Mouse (Mus musculus): ENCODE measurements around the gene Hrnr.

Hrnr gene

DNA sequence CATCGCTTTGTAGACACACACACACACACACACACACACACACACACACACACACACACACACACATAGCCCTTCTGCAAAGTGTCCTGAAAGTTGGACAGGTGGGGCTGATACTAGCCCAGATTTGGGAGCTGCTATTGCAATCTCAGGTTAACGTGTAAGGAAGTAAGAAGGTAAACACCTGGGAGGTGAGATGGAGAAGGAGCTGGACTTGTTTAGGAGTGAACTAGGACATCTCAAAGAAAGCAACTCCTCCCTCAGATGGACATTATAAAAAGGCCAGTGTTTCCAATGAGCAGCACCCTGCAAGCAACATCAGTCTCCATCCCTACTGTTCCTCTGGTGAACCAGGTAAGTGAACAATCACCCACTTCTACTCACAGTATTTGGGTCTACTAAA lies at the start of gene Hrnr:
TSS of gene Hrnr (plus strand) at position 301 of the 400 bp plus-strand sequence.
- no peak for DNase-seq (ENCODE audit: low spot score)

DNA sequence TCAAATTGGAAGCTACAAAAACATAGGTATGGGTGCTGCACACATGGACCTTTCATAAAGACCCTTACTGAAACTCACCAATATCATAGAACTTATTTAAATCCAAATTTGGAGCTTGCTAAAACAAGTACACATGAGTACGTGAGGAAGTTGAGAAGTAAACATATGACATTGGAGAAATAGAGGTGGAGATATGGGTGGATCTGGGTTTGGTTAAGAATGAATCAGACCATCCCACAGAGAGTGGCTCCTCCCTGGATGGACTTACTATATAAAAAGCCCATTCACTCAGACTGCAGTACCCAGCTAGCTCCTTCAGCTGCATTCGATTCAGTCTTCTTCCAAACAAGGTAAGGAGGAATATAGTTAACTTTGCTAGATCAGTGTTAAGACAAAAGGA lies 46.3 kb upstream of the Hrnr start, which contains the start of gene Flg:
TSS of gene Flg (plus strand) at position 301 of the 400 bp plus-strand sequence.
- no peak for DNase-seq (ENCODE audit: low spot score)

DNA sequence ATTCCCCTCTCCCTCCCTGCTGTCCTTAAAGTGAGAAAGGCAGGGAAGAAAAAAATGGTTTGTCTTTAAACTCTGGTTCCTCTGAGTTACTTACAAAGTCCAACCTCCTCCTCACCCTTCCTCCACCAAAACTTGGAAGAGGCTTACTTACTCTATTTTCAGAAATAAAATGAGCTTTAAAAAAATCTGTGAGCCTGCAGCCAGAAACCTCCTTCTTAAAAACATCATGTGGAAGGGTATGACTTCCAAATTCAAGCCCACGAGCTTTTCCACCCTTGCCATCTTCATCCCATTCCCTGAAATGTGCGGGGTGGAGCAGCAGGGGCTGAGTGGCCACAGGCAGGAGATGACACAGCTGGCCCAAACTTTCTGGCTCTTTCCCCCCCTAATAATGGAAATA lies 22.0 kb upstream of the Hrnr start:
- no peak for DNase-seq (ENCODE audit: low spot score)

DNA sequence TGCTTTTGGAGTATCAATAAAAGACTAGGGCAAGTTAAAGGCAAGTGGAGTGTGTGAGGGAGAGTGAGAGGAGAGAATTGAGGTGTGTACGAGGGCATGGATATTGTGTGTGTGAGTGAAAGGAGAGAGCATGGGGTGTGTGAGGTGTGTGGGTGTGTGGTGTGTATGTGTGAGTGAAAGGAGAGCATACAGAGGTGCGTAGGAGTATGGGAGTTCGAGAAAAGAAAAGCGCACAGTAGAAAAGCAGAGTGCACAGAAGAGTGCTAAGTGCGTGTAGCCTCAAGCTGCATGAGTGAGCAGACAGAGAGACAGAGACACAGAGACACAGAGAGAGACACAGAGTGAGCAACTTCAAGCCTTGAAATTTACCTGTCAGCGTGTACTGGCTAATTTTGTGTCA lies 19.7 kb upstream of the Hrnr start:
- no peak for DNase-seq (ENCODE audit: low spot score)

DNA sequence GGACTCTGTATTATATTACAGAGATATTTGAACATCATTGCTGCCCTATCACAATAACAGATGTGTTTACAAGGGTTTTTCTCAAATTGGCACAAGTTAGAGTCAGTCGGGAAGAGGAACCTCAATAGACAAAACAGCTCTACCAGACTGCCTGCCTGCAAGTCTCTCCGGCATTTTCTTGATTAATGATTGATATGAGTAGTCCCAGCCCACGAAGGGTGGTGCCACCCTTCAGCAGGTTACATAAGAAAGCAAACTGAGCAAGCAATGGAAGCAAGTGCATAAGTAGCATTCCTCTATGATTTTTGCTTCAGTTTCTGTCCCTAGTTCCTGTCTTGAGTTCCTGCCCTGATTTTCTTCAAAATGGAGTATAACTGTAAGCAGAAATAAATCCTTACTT lies 17.7 kb upstream of the Hrnr start:
- DNase-seq (ENCODE audit: low spot score), result no peak

DNA sequence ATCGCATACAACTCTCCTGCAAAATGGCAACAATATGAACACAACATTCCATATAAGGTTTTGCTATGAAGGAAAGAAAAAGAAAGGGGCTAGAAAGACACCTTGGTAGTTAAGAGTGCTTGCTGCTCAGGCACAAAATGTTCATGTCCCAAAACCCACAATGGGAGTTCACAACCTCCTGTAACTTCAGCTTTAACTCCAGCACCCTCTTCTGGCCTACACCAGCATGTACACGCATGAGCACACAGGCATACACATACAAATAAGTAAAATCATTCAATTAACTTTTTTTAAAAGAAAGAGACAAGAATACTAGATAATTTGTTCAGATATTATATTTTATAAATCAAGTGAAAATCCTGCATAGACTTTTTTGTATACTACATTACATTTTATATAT lies 13.4 kb upstream of the Hrnr start:
- peak; percentile 14 for DNase-seq (ENCODE audit: low spot score)

DNA sequence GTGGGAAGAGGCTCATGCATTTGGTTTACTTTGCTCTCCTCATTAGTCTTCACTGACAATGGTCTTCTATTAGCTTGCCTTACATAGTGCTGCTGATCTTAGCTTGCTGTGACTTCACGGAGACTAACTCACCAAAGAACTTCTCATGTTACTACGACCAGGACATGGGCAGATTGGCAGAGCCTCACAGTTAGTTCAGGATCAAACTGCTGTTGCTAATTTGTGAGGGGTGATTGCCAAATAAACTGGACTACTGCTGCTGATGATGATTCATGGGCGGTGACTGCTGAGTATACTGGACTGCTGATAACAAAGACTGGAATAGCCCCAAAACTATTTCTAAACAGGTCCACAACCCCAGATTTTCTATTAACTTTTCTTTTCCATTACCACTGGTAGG lies 8.2 kb upstream of the Hrnr start:
- no peak for DNase-seq (ENCODE audit: low spot score)

DNA sequence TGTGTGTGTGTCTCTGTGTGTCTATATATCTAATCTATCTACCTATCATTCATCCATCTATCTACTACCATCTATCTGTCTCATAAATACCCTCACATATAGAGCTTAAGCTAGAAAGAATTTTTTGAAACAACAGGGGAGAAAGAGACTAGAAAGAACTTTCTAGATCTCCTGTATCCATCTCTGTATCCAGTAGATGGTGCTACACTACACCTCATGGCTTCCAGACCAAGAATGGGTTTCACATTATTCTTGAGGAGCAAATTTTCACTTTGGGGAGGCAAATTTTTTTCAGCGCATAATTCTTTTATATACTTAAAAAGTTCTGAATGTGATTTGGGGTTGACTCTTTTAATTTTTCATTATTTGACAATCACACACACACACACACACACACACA lies 5.2 kb upstream of the Hrnr start:
- DNase-seq (ENCODE audit: low spot score), result no peak

DNA sequence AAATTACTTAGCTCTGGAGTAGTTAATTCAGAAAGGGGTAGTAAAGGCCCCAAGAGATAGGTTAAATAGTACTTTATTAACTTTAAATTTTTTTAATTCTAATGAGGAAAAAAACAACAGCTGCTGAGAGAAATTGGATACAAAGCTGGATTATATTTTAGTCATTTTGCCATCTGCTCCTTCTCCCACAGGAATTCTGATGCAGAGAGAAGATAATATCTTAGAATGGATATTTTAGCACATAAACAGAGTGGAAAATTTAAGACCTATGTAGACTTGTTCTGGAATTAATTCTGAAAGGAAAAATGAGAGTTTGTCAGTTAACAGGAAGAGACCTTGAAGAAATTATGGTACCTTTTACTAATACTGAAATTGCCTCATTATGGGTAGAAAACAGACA lies 18.2 kb downstream of the Hrnr start:
- no peak for DNase-seq (ENCODE audit: low spot score)

DNA sequence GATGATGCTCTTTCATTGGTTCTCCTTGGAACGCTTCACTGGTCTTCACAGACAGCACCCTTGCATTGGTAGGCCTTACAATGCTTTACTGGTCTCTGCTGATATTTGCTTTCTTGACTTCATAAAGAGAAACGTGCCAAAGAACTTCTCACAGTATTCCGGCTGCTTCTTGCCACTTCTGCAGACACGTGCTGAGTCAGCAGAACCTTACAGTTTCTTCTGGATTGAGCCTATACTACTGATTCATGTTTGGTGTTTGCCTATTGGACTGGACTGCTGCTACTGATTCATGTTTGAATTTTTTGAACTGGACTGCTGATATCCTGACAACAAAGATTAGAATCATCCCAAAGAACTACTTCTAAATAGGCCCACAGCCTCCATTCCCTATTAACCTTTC lies 20.5 kb downstream of the Hrnr start:
- no peak for DNase-seq (ENCODE audit: low spot score)

DNA sequence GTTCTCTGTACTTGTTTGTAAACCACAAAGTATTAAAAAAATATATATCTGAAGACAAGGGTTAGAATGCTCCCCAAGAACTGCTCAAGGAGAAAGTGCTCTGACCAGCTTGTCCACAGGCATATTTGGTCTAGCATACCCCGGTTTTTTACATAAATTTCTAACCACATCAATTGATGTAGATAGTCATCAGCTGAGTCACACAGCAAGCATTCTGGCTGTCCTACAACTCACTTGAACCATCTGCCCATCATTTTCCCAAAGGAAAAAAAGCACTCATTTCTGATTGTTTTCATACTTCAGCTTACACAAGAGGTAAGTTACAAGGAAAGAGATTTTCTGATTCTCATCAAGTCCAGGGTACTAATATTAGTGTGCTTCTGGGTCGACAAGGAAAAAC lies 27.3 kb downstream of the Hrnr start:
- DNase-seq (ENCODE audit: low spot score), result no peak

DNA sequence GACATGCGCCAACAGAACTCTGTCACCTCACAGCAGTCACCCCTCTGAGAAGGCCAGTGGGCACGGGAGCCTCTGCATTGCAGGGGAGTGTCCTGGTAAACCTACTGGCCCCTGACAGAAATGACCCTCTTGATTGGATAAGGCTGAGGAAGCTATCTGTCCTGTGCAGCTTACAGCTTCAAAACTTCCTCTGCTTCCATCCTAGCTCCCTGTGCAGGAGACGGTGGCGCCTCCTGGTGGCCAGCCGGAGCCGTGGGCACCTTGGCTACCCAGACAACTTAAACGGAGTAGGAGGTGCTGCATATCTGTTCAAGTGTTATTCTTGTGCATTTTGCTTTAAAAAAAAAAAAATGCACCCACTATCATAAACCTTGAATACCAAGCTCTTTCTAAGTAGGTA lies 40.5 kb downstream of the Hrnr start:
- peak; percentile 76 for DNase-seq (ENCODE audit: low spot score)

DNA sequence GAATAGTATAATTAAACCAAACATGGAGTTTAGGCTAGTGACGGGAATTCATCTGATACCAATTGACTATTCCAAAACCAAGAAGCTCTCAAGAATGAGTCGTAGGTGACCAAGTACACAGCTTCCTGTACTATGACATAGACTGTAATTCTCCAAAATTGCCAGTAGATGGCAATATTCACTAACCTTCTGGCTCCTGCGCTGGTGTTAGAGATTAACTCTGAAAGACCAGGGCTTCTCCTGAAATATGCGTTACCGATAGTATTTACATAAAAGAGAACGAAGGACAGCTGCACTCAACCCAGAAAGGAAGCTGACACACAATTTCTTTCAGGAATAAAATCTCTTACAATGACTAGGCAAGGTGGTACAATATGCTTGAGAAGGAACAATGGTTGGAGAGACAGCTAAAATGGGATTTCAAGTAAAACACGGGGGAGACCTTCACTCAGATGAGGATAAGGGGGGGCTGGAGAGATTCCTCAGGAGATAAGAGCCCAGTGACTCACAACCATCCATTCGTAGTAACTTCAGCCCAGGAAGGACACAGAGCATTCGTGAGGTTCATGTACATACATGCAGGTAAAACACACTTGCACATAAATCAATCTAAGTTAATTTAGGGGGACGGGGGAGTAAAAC lies 42.5 kb downstream of the Hrnr start:
- DNase-seq (ENCODE audit: low spot score), result no peak

DNA sequence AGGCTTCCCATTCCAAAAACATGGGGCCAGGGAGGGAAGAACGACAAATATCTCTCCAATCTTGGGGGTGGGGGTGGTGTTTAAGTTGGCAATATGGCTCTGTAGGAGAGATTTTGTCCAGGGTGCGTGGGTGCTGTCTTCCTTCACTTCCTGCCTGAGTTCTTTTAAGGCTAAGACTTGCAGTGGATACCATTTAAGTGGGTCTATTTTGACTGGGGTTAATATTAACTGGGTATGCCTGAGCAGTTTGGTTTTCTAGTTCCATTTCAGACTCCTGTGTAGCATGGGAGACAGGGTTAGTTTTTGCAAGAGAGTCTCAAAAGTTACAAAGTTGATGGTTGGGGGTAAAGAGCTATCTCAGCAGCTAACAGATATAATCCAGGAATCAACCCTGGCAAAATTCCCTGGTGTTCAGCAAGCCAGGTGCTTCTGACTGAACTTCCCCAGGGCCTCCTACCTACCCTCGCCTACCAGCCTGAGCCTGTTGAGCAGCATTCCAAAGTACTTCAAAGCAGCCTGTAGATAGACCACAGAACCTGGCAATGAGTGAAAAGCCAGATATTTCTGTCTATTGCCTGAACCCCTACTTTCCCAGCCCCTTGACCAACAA lies 47.5 kb downstream of the Hrnr start:
- DNase-seq (ENCODE audit: low spot score), result peak; percentile 68

DNA sequence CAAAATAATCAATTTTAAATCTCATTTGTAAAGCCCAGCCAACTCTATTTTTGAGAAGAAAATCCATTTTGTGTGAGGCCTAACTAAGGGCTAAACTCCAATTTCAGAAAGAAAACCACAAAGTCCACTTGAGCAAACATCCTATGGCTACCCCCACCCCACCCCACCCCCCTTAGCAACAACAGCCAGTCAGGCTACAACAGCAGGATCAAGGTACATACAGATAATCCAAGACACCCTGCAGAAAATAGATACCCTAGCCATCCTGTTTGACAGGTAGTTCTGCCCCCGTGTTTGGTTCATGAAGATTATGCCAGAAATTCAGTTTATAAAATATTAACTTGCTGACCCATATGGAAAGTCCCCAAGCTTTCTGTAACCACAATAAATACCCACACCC lies 48.6 kb downstream of the Hrnr start:
- no peak for DNase-seq (ENCODE audit: low spot score)

DNA sequence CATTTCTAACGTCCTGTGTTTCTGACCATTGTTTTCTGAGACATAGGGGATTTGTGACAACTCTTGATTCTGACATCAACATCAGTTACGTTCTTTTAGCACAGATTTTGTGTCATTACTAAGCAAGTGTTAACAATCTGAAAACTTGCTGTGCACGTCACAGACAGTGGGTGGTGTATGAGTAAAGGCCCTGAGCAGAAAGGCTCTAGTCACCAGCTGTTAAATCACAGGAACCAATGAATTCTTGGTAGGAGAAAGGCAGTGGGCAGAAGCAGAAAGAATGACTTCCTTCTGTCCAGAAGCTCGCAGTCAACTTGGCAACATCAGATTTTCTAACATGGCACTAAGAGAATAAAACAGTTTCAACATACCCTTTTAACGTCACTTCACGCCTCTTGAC lies 53.9 kb downstream of the Hrnr start:
- DNase-seq (ENCODE audit: low spot score), result no peak

DNA sequence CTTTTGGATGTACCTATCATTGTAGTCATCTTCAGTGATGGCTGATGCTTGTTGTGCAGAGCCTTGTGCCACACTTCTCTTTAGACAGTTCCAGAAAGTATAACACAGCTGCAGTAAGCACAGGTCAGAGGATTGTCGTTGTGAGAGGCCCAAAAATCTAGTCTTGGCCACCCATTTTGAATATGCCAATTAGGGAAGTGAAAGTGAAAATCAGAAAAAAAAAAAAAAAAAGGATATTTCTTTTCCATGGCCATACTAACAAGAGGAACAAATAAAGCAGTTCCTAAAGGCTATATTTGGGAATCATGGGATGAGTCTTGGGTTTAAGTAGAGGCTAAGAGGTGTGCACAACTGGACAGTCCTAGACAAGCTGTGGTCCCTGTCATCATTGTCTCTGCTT lies 55.6 kb downstream of the Hrnr start:
- no peak for DNase-seq (ENCODE audit: low spot score)

DNA sequence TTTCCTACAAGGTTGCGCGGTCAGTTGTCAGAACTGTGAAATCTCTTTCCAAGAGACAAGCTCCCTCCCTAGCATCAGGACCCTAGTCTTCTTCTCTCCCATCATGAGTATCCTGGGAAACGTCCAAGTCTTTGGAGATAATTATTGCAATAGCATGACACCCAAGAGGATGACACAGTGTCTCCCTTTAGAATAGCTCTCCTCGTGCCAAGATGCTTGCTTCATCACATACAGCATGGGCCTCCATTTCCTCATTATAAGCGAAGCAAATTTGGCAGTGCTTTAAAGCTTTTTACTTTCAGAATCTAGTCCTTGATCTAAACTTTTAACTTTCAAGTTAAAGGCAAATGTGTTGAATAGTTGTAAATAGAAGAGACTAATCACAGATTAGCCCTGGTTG lies 56.1 kb downstream of the Hrnr start:
- DNase-seq (ENCODE audit: low spot score), result no peak

DNA sequence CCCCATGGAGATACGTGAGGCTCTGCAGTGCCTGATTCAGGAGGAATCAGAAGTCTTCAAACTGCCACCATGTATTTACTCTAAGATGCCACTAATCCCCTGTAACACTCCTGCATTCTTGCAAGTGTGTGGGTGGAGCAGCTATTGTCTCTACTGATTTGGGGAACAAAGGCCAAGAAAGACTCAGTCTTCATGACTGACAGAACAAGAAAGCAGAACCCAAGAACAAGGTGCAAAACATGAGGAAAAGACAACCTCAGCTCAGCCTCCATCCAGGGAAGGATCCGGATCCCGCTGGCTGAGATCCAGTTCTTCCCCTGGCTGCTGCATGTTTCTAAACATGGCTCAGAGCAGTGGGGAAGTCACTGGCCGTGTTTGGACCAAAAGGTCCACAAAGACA lies 58.6 kb downstream of the Hrnr start:
- no peak for DNase-seq (ENCODE audit: low spot score)
